Mouse (Mus musculus): ENCODE results near the gene Mrpl39. TPM values are rescaled to one million over a fixed set of nuclear protein-coding genes. Genes with fewer than 3 reads are reported as not detected.
A peak's percentile ranks its signal among the peaks of the same experiment; 100 is the strongest.

Gene Mrpl39
- polyA plus RNA-seq, 1 experiment from 2014 or later: 27.0 TPM

- Histone ChIP-seq H3K9ac (replicated peaks; ENCODE audit: low read depth) (no peak overlapping the region), H3K9me3 (ENCODE audit: low read length) (no peaks in the 10 kb centered on the region; the same call in 1 of the 2 replicates), H3K27ac (ENCODE audit: low read length) (no peak overlapping the region), H3K4me1 (ENCODE audit: insufficient read depth, low read depth, low read length) (peaks cover 3% of the 10 kb centered on the region; the same call in 1 of the 2 replicates), H3K36me3 (ENCODE audit: insufficient read depth, low read length) (no peaks in the 10 kb centered on the region), H3K27me3 (replicated peaks; ENCODE audit: insufficient read depth, low read length) (no peaks in the 10 kb centered on the region), H3K4me3 (ENCODE audit: low read depth, low read length) (0 out of 2 replicates have a peak overlapping the region, but pooled peaks have one; percentile 52), H3K4me2 (replicated peaks; ENCODE audit: low read depth, low read length) (peak overlapping the region; percentile 88; the same call in 1 of the 2 replicates)
- 55% methylated on average over 7 of the region's 7 CpGs for WGBS
- DNase-seq (ENCODE audit: low spot score) (no peak), ATAC-seq (no peak)
- peak; percentile 68 for TF ChIP-seq CTCF (IDR thresholded peaks at IDR 0.05)
- TF ChIP-seq EP300 (IDR thresholded peaks at IDR 0.05): no peak
Observed at GRCm38 (mm10) chr16:84776089-84776784, 40.7 kb upstream of the Mrpl39 start.

- DNase-seq (ENCODE audit: low spot score) (no peak), ATAC-seq (no peak)
- Histone ChIP-seq H3K27ac (ENCODE audit: low read length) (no peak overlapping the region), H3K9ac (replicated peaks; ENCODE audit: low read depth) (no peak overlapping the region), H3K36me3 (ENCODE audit: insufficient read depth, low read length) (no peaks in the 10 kb centered on the region), H3K27me3 (replicated peaks; ENCODE audit: insufficient read depth, low read length) (no peaks in the 10 kb centered on the region), H3K4me1 (ENCODE audit: insufficient read depth, low read depth, low read length) (peaks cover 3% of the 10 kb centered on the region; the same call in 1 of the 2 replicates), H3K9me3 (ENCODE audit: low read length) (no peaks in the 10 kb centered on the region; the same call in 1 of the 2 replicates), H3K4me3 (ENCODE audit: low read depth, low read length) (peak overlapping the region; percentile 52), H3K4me2 (replicated peaks; ENCODE audit: low read depth, low read length) (peak overlapping the region; percentile 88)
- 32% methylated on average over 11 of the region's 11 CpGs for WGBS
- no peak for TF ChIP-seq CTCF (IDR thresholded peaks at IDR 0.05)
- TF ChIP-seq EP300 (IDR thresholded peaks at IDR 0.05): no peak
Observed at GRCm38 (mm10) chr16:84775356-84775755, 39.8 kb upstream of the Mrpl39 start.

- H3K4me3 ChIP-seq (ENCODE audit: low read depth, low read length): peak overlapping the region; percentile 52
- no peak for ATAC-seq
- H3K36me3 ChIP-seq (ENCODE audit: insufficient read depth, low read length): no peaks in the 10 kb centered on the region
- H3K27me3 ChIP-seq (replicated peaks; ENCODE audit: insufficient read depth, low read length): no peaks in the 10 kb centered on the region
- TF ChIP-seq CTCF (IDR thresholded peaks at IDR 0.05) (no peak), EP300 (IDR thresholded peaks at IDR 0.05) (no peak)
- H3K4me2 ChIP-seq (replicated peaks; ENCODE audit: low read depth, low read length): peak overlapping the region; percentile 88
- H3K4me1 ChIP-seq (ENCODE audit: insufficient read depth, low read depth, low read length): peaks cover 3% of the 10 kb centered on the region; the same call in 1 of the 2 replicates
- DNase-seq (ENCODE audit: low spot score): peak; percentile 16
- H3K9ac ChIP-seq (replicated peaks; ENCODE audit: low read depth): peak overlapping the region; percentile 37
- no peaks in the 10 kb centered on the region; the same call in 1 of the 2 replicates for H3K9me3 ChIP-seq (ENCODE audit: low read length)
- peak overlapping the region; percentile 73 for H3K27ac ChIP-seq (ENCODE audit: low read length)
- 2% methylated on average over 23 of the region's 23 CpGs for WGBS
Observed at GRCm38 (mm10) chr16:84774761-84775231, 39.3 kb upstream of the Mrpl39 start.

GRCm38 (mm10) chr16:84774003-84774703 lies 38.6 kb upstream of the Mrpl39 start, which contains the start of gene Jam2:
Gene Jam2 (plus strand): TSS chr16:84774123.
- peak within 1 kb of the TSS; percentile 73 for H3K27ac ChIP-seq (ENCODE audit: low read length)
- H3K4me1 ChIP-seq (ENCODE audit: insufficient read depth, low read depth, low read length): peaks cover 3% of the 10 kb centered on the region; the same call in 1 of the 2 replicates
- H3K4me3 ChIP-seq (ENCODE audit: low read depth, low read length): peak within 1 kb of the TSS; percentile 52
- no peaks in the 10 kb centered on the region for H3K27me3 ChIP-seq (replicated peaks; ENCODE audit: insufficient read depth, low read length)
- peak within 1 kb of the TSS; percentile 88 for H3K4me2 ChIP-seq (replicated peaks; ENCODE audit: low read depth, low read length)
- 1% methylated on average over 39 of the region's 43 CpGs for WGBS
- ATAC-seq (peak; percentile 90), DNase-seq (ENCODE audit: low spot score) (peak; percentile 60)
- TF ChIP-seq EP300 (IDR thresholded peaks at IDR 0.05) (no peak), CTCF (IDR thresholded peaks at IDR 0.05) (peak; percentile 30)
- peak within 1 kb of the TSS; percentile 37 for H3K9ac ChIP-seq (replicated peaks; ENCODE audit: low read depth)
- no peaks in the 10 kb centered on the region; the same call in 1 of the 2 replicates for H3K9me3 ChIP-seq (ENCODE audit: low read length)
- H3K36me3 ChIP-seq (ENCODE audit: insufficient read depth, low read length): no peaks in the 10 kb centered on the region

GRCm38 (mm10) chr16:84773268-84773861 lies 37.8 kb upstream of the Mrpl39 start:
- H3K4me2 ChIP-seq (replicated peaks; ENCODE audit: low read depth, low read length): peak overlapping the region; percentile 88
- H3K4me3 ChIP-seq (ENCODE audit: low read depth, low read length): peak overlapping the region; percentile 52
- no peaks in the 10 kb centered on the region for H3K36me3 ChIP-seq (ENCODE audit: insufficient read depth, low read length)
- no peak for DNase-seq (ENCODE audit: low spot score)
- H3K9me3 ChIP-seq (ENCODE audit: low read length): no peaks in the 10 kb centered on the region
- TF ChIP-seq CTCF (IDR thresholded peaks at IDR 0.05) (no peak), EP300 (IDR thresholded peaks at IDR 0.05) (no peak)
- no peak for ATAC-seq
- H3K4me1 ChIP-seq (ENCODE audit: insufficient read depth, low read depth, low read length): peaks cover 3% of the 10 kb centered on the region; the same call in 1 of the 2 replicates
- no peak overlapping the region for H3K9ac ChIP-seq (replicated peaks; ENCODE audit: low read depth)
- WGBS: 5% methylated on average over 15 of the region's 15 CpGs
- H3K27me3 ChIP-seq (replicated peaks; ENCODE audit: insufficient read depth, low read length): no peaks in the 10 kb centered on the region
- H3K27ac ChIP-seq (ENCODE audit: low read length): no peak overlapping the region

All from lung, postnatal 0 days (tissue).